In genomic region chr2:172590839-172591238, GRCm38 (mm10) we compare ENCODE assay signal across 23 mouse cellular contexts. TPM values are rescaled to one million over a fixed set of nuclear protein-coding genes. Genes with fewer than 3 reads are reported as not detected.
DNase-seq lines count a peak whose midpoint lies in the region; ATAC-seq and TF ChIP-seq lines count a peak whose summit lies in the region.
"Had no signal": no experiment of that assay in that cellular context is flagged by ENCODE, and none has a peak within 500 bp of the region (broad histone marks: within the 10 kb centered on the region; RNA-seq: fewer than 3 reads in every experiment).

No protein-coding gene starts in this region.

- no peaks in the 10 kb centered on the region for H3K36me3 ChIP-seq in midbrain, embryonic 11.5 days (ENCODE audit: control insufficient read depth, insufficient read depth, low read length)
- H3K36me3 ChIP-seq in midbrain, postnatal 0 days (ENCODE audit: insufficient read depth, low read length) = no peaks in the 10 kb centered on the region
- H3K36me3 ChIP-seq in G1E (replicated peaks) = no peaks in the 10 kb centered on the region
- H3K36me3 ChIP-seq in limb, embryonic 10.5 days = no peaks in the 10 kb centered on the region
- H3K36me3 ChIP-seq: hindbrain, embryonic 13.5 days had no signal

- no peak overlapping the region for H3K4me3 ChIP-seq in midbrain, embryonic 11.5 days (ENCODE audit: low read depth, low read length)
- no peak overlapping the region for H3K4me3 ChIP-seq in midbrain, postnatal 0 days (ENCODE audit: low read depth, low read length)
- peak overlapping the region; percentile 54; the same call in 1 of the 2 replicates for H3K4me3 ChIP-seq in G1E (ENCODE audit: low read depth, low read length)
- no peak overlapping the region for H3K4me3 ChIP-seq in limb, embryonic 10.5 days
- H3K4me3 ChIP-seq: hindbrain, embryonic 13.5 days had no signal

- peak; percentile 44 for DNase-seq in midbrain, embryonic 11.5 days (ENCODE audit: low spot score, missing footprints)
- DNase-seq in midbrain, postnatal 0 days (ENCODE audit: low spot score) = no peak
- peak; percentile 60 for DNase-seq in G1E (ENCODE audit: low spot score)
- no peak for DNase-seq in limb, embryonic 10.5 days (ENCODE audit: low spot score)
- DNase-seq in layer of hippocampus, adult 8-10 months (ENCODE audit: low spot score in 2 of 2) = no peak
- no peak for DNase-seq in urinary bladder, postnatal 10 days (ENCODE audit: low spot score)
- no peak for DNase-seq in right cerebral cortex, adult 18-20 months
- DNase-seq: adrenal gland, postnatal 10 days; B cell, adult 2 months; cerebellum, adult 18-20 months; cerebellum, adult 9-11 months; cerebellum, postnatal 36 days; gastrocnemius, postnatal 36 days; heart, adult 11 months; heart, postnatal 14 days had no signal

- no peak overlapping the region for H3K27ac ChIP-seq in midbrain, embryonic 11.5 days (ENCODE audit: low read depth, low read length)
- no peak overlapping the region for H3K27ac ChIP-seq in midbrain, postnatal 0 days (ENCODE audit: low read depth, low read length)
- H3K27ac ChIP-seq in limb, embryonic 10.5 days = peak overlapping the region; percentile 27; the same call in 1 of the 2 replicates
- H3K27ac ChIP-seq: hindbrain, embryonic 13.5 days; hindbrain, postnatal 0 days had no signal

- TF ChIP-seq CTCF in midbrain, postnatal 0 days (IDR thresholded peaks at IDR 0.05) = no peak
- no peak for TF ChIP-seq CTCF in G1E (IDR thresholded peaks at IDR 0.05; ENCODE audit: low read depth, low read length)

- no peaks in the 10 kb centered on the region for H3K4me1 ChIP-seq in midbrain, embryonic 11.5 days (ENCODE audit: control insufficient read depth, insufficient read depth, low read length)
- H3K4me1 ChIP-seq in midbrain, postnatal 0 days (ENCODE audit: insufficient read depth, low read length) = no peaks in the 10 kb centered on the region
- H3K4me1 ChIP-seq in G1E (ENCODE audit: insufficient read depth, low read depth, low read length) = peaks cover 62% of the 10 kb centered on the region
- peaks cover 15% of the 10 kb centered on the region for H3K4me1 ChIP-seq in limb, embryonic 10.5 days
- H3K4me1 ChIP-seq: hindbrain, embryonic 13.5 days had no signal

- H3K9ac ChIP-seq in midbrain, embryonic 11.5 days (ENCODE audit: low read length) = no peak overlapping the region
- H3K9ac ChIP-seq in midbrain, postnatal 0 days (replicated peaks; ENCODE audit: low read length, poor library complexity, severe bottlenecking) = no peak overlapping the region
- H3K9ac ChIP-seq: hindbrain, embryonic 13.5 days had no signal

- no peaks in the 10 kb centered on the region for H3K9me3 ChIP-seq in midbrain, embryonic 11.5 days (ENCODE audit: control insufficient read depth, low read length)
- no peaks in the 10 kb centered on the region for H3K9me3 ChIP-seq in midbrain, postnatal 0 days (ENCODE audit: low read length)
- H3K9me3 ChIP-seq in G1E (replicated peaks) = 0 out of 2 replicates have a peak, but pooled peaks cover 1% of the 10 kb centered on the region
- no peaks in the 10 kb centered on the region for H3K9me3 ChIP-seq in limb, embryonic 10.5 days (replicated peaks)
- H3K9me3 ChIP-seq: hindbrain, embryonic 13.5 days had no signal

- no peak for ATAC-seq in midbrain, embryonic 11.5 days (ENCODE audit: low FRiP score)
- ATAC-seq in midbrain, postnatal 0 days (ENCODE audit: low FRiP score) = no peak
- peak; percentile 74 for ATAC-seq in G1E (ENCODE audit: extremely low read depth, insufficient number of reproducible peaks, low FRiP score, poor library complexity, severe bottlenecking)
- 0 out of 2 replicates have a peak, but pooled peaks have one; percentile 35 for ATAC-seq in megakaryocyte-erythroid progenitor cell, adult 5-6 weeks (replicated peaks; ENCODE audit: low FRiP score, low TSS enrichment, poor library complexity, severe bottlenecking)
- ATAC-seq: CD4-positive, CD25-positive, alpha-beta regulatory T cell, adult 4 months; forebrain, embryonic 14.5 days; hindbrain, postnatal 0 days had no signal

- WGBS in midbrain, embryonic 11.5 days = 88% methylated on average over 5 of the region's 5 CpGs
- 90% methylated on average over 5 of the region's 5 CpGs for WGBS in midbrain, postnatal 0 days
- WGBS in limb, embryonic 10.5 days = 78% methylated on average over 5 of the region's 5 CpGs

- no peaks in the 10 kb centered on the region for H3K27me3 ChIP-seq in midbrain, embryonic 11.5 days (ENCODE audit: control insufficient read depth, insufficient read depth, low read length)
- 0 out of 2 replicates have a peak, but pooled peaks cover 2% of the 10 kb centered on the region for H3K27me3 ChIP-seq in midbrain, postnatal 0 days (ENCODE audit: insufficient read depth, low read length)
- no peaks in the 10 kb centered on the region for H3K27me3 ChIP-seq in G1E (ENCODE audit: insufficient read depth, low read length)
- H3K27me3 ChIP-seq in limb, embryonic 10.5 days (ENCODE audit: low read depth, poor library complexity, severe bottlenecking) = 0 out of 2 replicates have a peak, but pooled peaks cover 7% of the 10 kb centered on the region

- no peak overlapping the region for H3K4me2 ChIP-seq in midbrain, embryonic 11.5 days
- H3K4me2 ChIP-seq in midbrain, postnatal 0 days (ENCODE audit: low read depth, low read length, poor library complexity, severe bottlenecking) = no peak overlapping the region
- H3K4me2 ChIP-seq: hindbrain, embryonic 13.5 days had no signal

RNA-seq across cellular contexts. Expression of gene Tfap2c, which starts 41.4 kb away (rescaled TPM):
- polyA plus RNA-seq in midbrain, embryonic 11.5 days (2014; fragmentation: Nextera tagmentation; extraction: Ambion mirVana) = 2.8 and 4.5 TPM in 2 replicates
- 0.24 TPM in 1 of 2 replicates, not detected in the other for total RNA-seq in midbrain, postnatal 0 days (2014; rRNA removed)
- not detected in 2 replicates for polyA plus RNA-seq in midbrain, postnatal 0 days (2015; fragmentation: Nextera tagmentation; extraction: Ambion mirVana)
- total RNA-seq in G1E (2014; fragmentation: Nextera tagmentation) (not detected in 2 replicates), G1E (2017) (0.05 TPM in 1 of 2 replicates, not detected in the other)
- not detected in 2 replicates for polyA plus RNA-seq in G1E (2012)
- 11.5 and 25.1 TPM in 2 replicates for polyA plus RNA-seq in limb, embryonic 10.5 days (2016; fragmentation: Nextera tagmentation; extraction: Ambion mirVana)
- not detected in 2 replicates for total RNA-seq in megakaryocyte-erythroid progenitor cell, adult 5-6 weeks (2014; fragmentation: Nextera tagmentation)
- total RNA-seq in megakaryocyte-erythroid progenitor cell, adult 5-6 weeks (2017) = not detected in 2 replicates
- total RNA-seq in layer of hippocampus, adult 8-10 months (2022) = under 1 TPM in 1 of 4 experiments, not detected in 3; 0.11 TPM
- total RNA-seq: adrenal gland, postnatal 10 days; gastrocnemius, adult 8-10 months; gastrocnemius, postnatal 36 days; heart, postnatal 14 days; hematopoietic stem cell, adult 5-6 weeks had no signal
- polyA plus RNA-seq: heart, embryonic 14.5 days had no signal

Comparison
In these comparisons a context has a peak if more than half of its experiments do, and no peak if none do; other contexts are left out.
1. DNase-seq: peak in midbrain, embryonic 11.5 days (single experiment) and G1E (single experiment); none in midbrain, postnatal 0 days (single experiment), limb, embryonic 10.5 days (single experiment), layer of hippocampus, adult 8-10 months (0 of 2), urinary bladder, postnatal 10 days (single experiment) and right cerebral cortex, adult 18-20 months (single experiment).
2. ATAC-seq: peak in G1E (single experiment) and megakaryocyte-erythroid progenitor cell, adult 5-6 weeks (single experiment); none in midbrain, embryonic 11.5 days (single experiment) and midbrain, postnatal 0 days (single experiment).